Mouse (Mus musculus) liver, embryonic 13.5 days (tissue): Measurements from ENCODE around the gene Urod. TPM values are rescaled to one million over a fixed set of nuclear protein-coding genes. Genes with fewer than 3 reads are reported as not detected.

ENCODE experiments used
- polyA plus RNA-seq: library from polyadenylated mRNA; unstranded; fragments of >200 nt; fragmentation: Nextera tagmentation; extraction: Ambion mirVana; gene quantifications from 2 replicates; pipeline ENCODE4 v1.2.1, GENCODE M21; 2015

Urod gene
- polyA plus RNA-seq, 1 experiment from 2014 or later = 568 TPM

Other genes starting within 250 kb of the Urod start
- 20.0 and 20.2 TPM in 2 replicates for gene Toe1, start 186.8 kb downstream of the Urod start, polyA plus RNA-seq
- gene Mutyh, start 186.7 kb downstream of the Urod start, polyA plus RNA-seq = 3.9 and 4.0 TPM in 2 replicates
- gene Hpdl, start 172.7 kb downstream of the Urod start, polyA plus RNA-seq = 0.53 and 0.58 TPM in 2 replicates
- gene Zswim5, start 117.0 kb downstream of the Urod start, polyA plus RNA-seq = 0.05 and 0.06 TPM in 2 replicates
- 7.8 and 7.9 TPM in 2 replicates for gene Hectd3, start 904 bp upstream of the Urod start, polyA plus RNA-seq
- 46.4 and 49.8 TPM in 2 replicates for gene Eif2b3, start 25.0 kb upstream of the Urod start, polyA plus RNA-seq
- 0.36 and 0.51 TPM in 2 replicates for gene Ptch2, start 101.7 kb upstream of the Urod start, polyA plus RNA-seq
- 5.5 and 5.6 TPM in 2 replicates for gene Btbd19, start 131.3 kb upstream of the Urod start, polyA plus RNA-seq
- not detected in 2 replicates for gene Tctex1d4, start 132.4 kb upstream of the Urod start, polyA plus RNA-seq
- gene Plk3, start 139.6 kb upstream of the Urod start, polyA plus RNA-seq = 1.2 and 1.3 TPM in 2 replicates
- 877 and 919 TPM in 2 replicates for gene Rps8, start 161.8 kb upstream of the Urod start, polyA plus RNA-seq
- gene Kif2c, start 188.2 kb upstream of the Urod start, polyA plus RNA-seq = 35.8 and 43.1 TPM in 2 replicates